Mouse (Mus musculus): ENCODE measurements at regions not wholly inside any gene's neighbourhood (a gene's known extent, or its start where the extent isn't known, plus 50 kb on each side); places are given as distances from the start of the nearest gene placed in this dataset.
A peak's percentile ranks its signal among the peaks of the same experiment; 100 is the strongest.
"Not testable (repeated sequence)": the region's sequence is repeated elsewhere in the genome, so short reads cannot be mapped to it uniquely, and the experiment has no call there.

DNA sequence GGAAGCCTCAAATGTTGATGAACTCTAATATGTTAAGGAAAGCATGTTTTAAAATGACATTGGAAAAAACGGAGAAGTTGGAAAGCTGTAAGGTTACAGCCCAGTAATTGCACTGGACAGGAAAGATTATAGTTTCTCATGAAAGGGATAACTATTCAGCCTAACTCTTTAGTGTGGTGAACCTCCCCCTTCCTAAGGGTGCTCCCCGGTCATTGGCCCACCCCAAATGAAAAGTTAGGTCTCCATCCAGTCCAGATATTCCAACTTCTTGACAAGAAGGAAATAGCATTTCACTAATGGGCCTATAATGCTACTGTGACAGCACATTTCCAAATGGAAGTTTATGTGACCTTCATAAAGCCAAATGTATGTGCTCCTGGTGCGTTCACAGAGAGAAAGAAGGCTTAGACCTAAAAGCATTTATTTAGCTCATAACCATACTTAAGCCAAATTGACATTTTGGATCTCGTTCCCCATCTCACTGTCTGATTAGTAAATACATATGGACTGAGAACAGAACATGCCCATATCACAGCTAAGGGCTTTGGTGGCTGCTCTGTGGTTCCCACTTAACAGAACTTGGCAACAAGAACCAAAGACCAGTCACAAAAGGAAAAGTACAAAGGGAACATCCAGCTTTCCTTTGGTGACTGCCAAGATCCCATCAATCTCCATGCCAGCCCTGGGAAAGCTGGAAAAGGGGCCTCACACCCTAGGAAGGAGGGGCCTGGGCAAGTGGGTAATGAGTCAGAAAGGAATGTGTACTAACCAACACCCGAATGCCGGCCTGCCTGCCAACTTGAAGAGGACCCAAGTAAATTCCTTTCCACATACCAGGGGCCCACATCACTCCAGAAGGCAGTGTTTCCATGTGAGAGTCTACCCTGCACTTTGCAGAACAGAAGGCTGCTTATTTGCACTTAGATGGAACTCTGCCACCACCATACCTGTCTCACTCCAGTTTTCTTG is 155.1 kb upstream of the Chst7 start:
- peak; percentile 8 for DNase-seq

- DNase-seq: no peak
Observed at GRCm38 (mm10) chrX:19906646-19907371, 152.6 kb upstream of the Chst7 start.

DNA sequence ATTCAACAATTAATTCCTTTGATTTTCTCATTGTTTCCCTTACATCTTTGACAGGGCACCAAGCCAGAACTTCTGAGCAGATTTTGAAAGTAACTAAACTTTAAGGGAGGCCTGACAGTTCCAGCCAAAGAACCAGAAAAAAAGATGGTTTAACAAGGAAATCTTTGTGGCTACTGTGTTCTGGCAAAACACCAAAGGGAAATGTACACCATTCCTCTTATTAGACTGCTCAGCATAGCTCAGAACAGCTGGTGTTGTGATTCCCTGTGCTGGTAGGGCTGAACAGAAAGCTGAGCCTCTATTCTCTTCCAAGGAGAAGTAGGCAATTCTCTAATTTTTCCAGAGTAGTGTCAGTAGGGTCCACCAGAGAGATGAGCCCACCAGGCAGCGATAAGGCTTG is 142.4 kb upstream of the Chst7 start:
- no peak for DNase-seq

DNA sequence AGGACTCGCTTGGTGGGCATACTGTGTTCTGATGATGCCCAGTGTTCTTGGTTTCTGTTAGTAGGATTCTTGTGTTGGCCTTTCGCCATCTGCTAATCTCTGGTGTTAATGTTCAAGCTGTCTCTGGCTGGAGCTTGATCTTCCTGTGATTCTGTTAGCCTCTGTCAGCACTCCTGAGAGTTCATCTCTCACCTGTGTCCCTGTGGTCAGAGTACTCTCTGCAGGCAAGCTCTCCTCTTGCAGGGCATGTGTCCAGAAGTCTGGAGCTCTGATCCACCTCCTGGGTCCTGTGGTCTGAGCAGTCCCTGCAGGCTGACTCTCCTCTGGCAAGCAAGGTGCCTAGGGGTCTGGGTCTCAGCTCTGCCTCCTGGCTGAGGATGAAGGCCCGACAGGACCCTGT is 130.0 kb upstream of the Chst7 start:
- DNase-seq: not testable (repeated sequence)

- DNase-seq: no peak
Observed at GRCm38 (mm10) chrX:19929866-19930265, 129.5 kb upstream of the Chst7 start.

- DNase-seq: no peak
Observed at GRCm38 (mm10) chrX:19943305-19943704, 116.1 kb upstream of the Chst7 start.
